Mouse (Mus musculus) heart, embryonic 13.5 days (tissue): ENCODE measurements around the gene Pdcd6ip. TPM values are rescaled to one million over a fixed set of nuclear protein-coding genes. Genes with fewer than 3 reads are reported as not detected.

Experiments
- ATAC-seq: fragments of 200-750 bp; cut with Nextera tagmentation; 2 replicates; pipeline ENCODE4 v1.8.0; 2017; ENCODE audit warnings: moderate TSS enrichment; ENCODE audit not compliant: insufficient number of reproducible peaks, low FRiP score, low TSS enrichment; ENCODE audit errors: extremely low read depth
- H3K27ac ChIP-seq: fragments of 300-500 bp; sonication (generic); replicated peaks from 2 replicates; pipeline ENCODE4 v1.5.1; 2015; ENCODE audit warnings: moderate library complexity, mild to moderate bottlenecking, inconsistent platforms
- H3K27me3 ChIP-seq: fragments of 300-500 bp; sonication (generic); replicated peaks from 2 replicates; pipeline ENCODE4 v1.6.1; 2015; ENCODE audit warnings: mild to moderate bottlenecking, inconsistent platforms
- H3K36me3 ChIP-seq: fragments of 300-500 bp; sonication (generic); 2 replicates; pipeline ENCODE4 v1.6.1; 2015; ENCODE audit warnings: mild to moderate bottlenecking, inconsistent platforms
- H3K4me1 ChIP-seq: fragments of 300-500 bp; sonication (generic); 2 replicates; pipeline ENCODE4 v1.6.1; 2015; ENCODE audit warnings: inconsistent platforms
- H3K4me2 ChIP-seq: fragments of 300-500 bp; sonication (generic); 2 replicates; pipeline ENCODE4 v1.6.1; 2015; ENCODE audit warnings: inconsistent platforms, mild to moderate bottlenecking, moderate library complexity
- H3K4me3 ChIP-seq: fragments of 300-500 bp; sonication (generic); 2 replicates; pipeline ENCODE4 v1.5.1; 2015; ENCODE audit warnings: moderate library complexity, mild to moderate bottlenecking, inconsistent platforms
- H3K9ac ChIP-seq: fragments of 300-500 bp; sonication (generic); 2 replicates; pipeline ENCODE4 v1.6.1; 2015; ENCODE audit warnings: inconsistent platforms, mild to moderate bottlenecking, moderate library complexity
- H3K9me3 ChIP-seq: fragments of 300-500 bp; sonication (generic); 2 replicates; pipeline ENCODE4 v1.6.1; 2016; ENCODE audit warnings: inconsistent platforms
- WGBS: fragments of 180-500 bp; shearing (Covaris S2); methylation state at CpG from one replicate; pipeline ENCODE4 v1.1.7; 2015; ENCODE audit warnings: mixed read lengths; 5-methylcytosine and 5-hydroxymethylcytosine counted together
- polyA plus RNA-seq: library from polyadenylated mRNA; unstranded; fragments of >200 nt; fragmentation: Nextera tagmentation; extraction: Ambion mirVana; gene quantifications from 2 replicates; pipeline ENCODE4 v1.2.1, GENCODE M21; 2015

Pdcd6ip gene
- polyA plus RNA-seq, 1 experiment from 2014 or later = 59.6 TPM

- no peak for ATAC-seq
- 37% methylated on average over 7 of the region's 7 CpGs for WGBS
- H3K9me3 ChIP-seq = no peaks in the 10 kb centered on the region
These were observed 97.3 kb downstream of the Pdcd6ip start for GRCm38 (mm10) chr9:113610776-113611175.

GRCm38 (mm10) chr9:113602140-113602539 is 105.9 kb downstream of the Pdcd6ip start:
- Histone ChIP-seq H3K27ac (no peak overlapping the region), H3K36me3 (no peaks in the 10 kb centered on the region), H3K4me1 (peaks cover 8% of the 10 kb centered on the region), H3K27me3 (no peaks in the 10 kb centered on the region), H3K9me3 (no peaks in the 10 kb centered on the region), H3K4me2 (no peak overlapping the region), H3K9ac (no peak overlapping the region), H3K4me3 (no peak overlapping the region)
- no peak for ATAC-seq

More at GRCm38 (mm10) chr9:113610776-113611175, 97.3 kb downstream of the Pdcd6ip start:
- Histone ChIP-seq H3K4me2 (no peak overlapping the region), H3K36me3 (no peaks in the 10 kb centered on the region), H3K27me3 (no peaks in the 10 kb centered on the region), H3K27ac (no peak overlapping the region), H3K4me3 (no peak overlapping the region), H3K4me1 (no peaks in the 10 kb centered on the region), H3K9ac (no peak overlapping the region)

Other genes starting within 250 kb of the Pdcd6ip start
- 20.3 and 21.0 TPM in 2 replicates for gene Clasp2, start 33.2 kb upstream of the Pdcd6ip start, polyA plus RNA-seq
- 21.1 and 22.2 TPM in 2 replicates for gene Ubp1, start 222.7 kb upstream of the Pdcd6ip start, polyA plus RNA-seq